Mouse (Mus musculus): ENCODE results near the gene Wdr78. TPM values are rescaled to one million over a fixed set of nuclear protein-coding genes. Genes with fewer than 3 reads are reported as not detected.

Gene Wdr78
- total RNA-seq (2023) = 1 to 10 TPM; 4.0 to 4.6 TPM

GRCm38 (mm10) chr4:103114184-103115111 lies at the start of gene Wdr78, which contains the start of gene Mier1:
Gene Wdr78, minus strand, starts transcription at chr4:103114555.
Gene Mier1, plus strand, starts transcription at chr4:103114390.

GRCm38 (mm10) chr4:103026621-103027020 lies 87.7 kb downstream of the Wdr78 start, which contains the start of gene Insl5:
Gene Insl5, minus strand, starts transcription at chr4:103026842.

Other genes with a start within 250 kb of the Wdr78 start
- gene Tctex1d1, start 135.9 kb downstream of the Wdr78 start, total RNA-seq (2023) = 1 to 10 TPM in 1 of 2 experiments, under 1 TPM in 1; 0.51 to 2.2 TPM
- gene Insl5, start 87.7 kb downstream of the Wdr78 start, total RNA-seq (2023) = not detected
- 10 to 100 TPM; 71.5 to 77.7 TPM for gene Mier1, start 165 bp downstream of the Wdr78 start, total RNA-seq (2023)
- 1 to 10 TPM; 7.2 to 9.6 TPM for gene Slc35d1, start 100.6 kb upstream of the Wdr78 start, total RNA-seq (2023)
- gene 4921539E11Rik, start 176.3 kb upstream of the Wdr78 start, total RNA-seq (2023) = not detected
- gene Oma1, start 199.3 kb upstream of the Wdr78 start, total RNA-seq (2023) = 10 to 100 TPM; 16.9 to 18.3 TPM